Mouse (Mus musculus) liver, embryonic 14.5 days (tissue): ENCODE results near the gene Cacng1. TPM values are rescaled to one million over a fixed set of nuclear protein-coding genes. Genes with fewer than 3 reads are reported as not detected.

Experiments used
- ATAC-seq: fragments of 200-750 bp; cut with Nextera tagmentation; 2 replicates; pipeline ENCODE4 v1.8.0; 2017; ENCODE audit warnings: moderate number of reproducible peaks, mild to moderate bottlenecking, moderate library complexity; ENCODE audit not compliant: insufficient read depth
- DNase-seq, 3 experiments: peaks; one replicate each; pipeline ENCODE4 v3.0.0-alpha.2; 2012 to 2013; ENCODE audit warnings: low read depth in 3 of 3, low spot score in 3 of 3
- H3K27ac ChIP-seq: fragments of 300-500 bp; sonication (generic); 2 replicates; pipeline ENCODE4 v1.5.1; 2014; ENCODE audit warnings: moderate library complexity, mild to moderate bottlenecking, control low read depth, inconsistent platforms
- H3K27me3 ChIP-seq: fragments of 300-500 bp; sonication (generic); 2 replicates; pipeline ENCODE4 v1.6.1; 2014; ENCODE audit warnings: mild to moderate bottlenecking, low read length, moderate library complexity; ENCODE audit not compliant: control insufficient read depth, insufficient read depth
- H3K36me3 ChIP-seq: fragments of 300-500 bp; sonication (generic); replicated peaks from 2 replicates; pipeline ENCODE4 v1.6.1; 2014; ENCODE audit warnings: low read depth; ENCODE audit not compliant: control insufficient read depth, insufficient read depth
- H3K4me1 ChIP-seq, 2 experiments: fragments of 200-500 bp in 1 of 2; fragments of 300-500 bp in 1 of 2; sonication (generic) in 1 of 2; replicated peaks; 2 replicates each; pipeline ENCODE4 v1.6.1; 2012 to 2014; ENCODE audit warnings: antibody characterized with exemption in 1 of 2, inconsistent platforms in 1 of 2, low read length in 1 of 2; ENCODE audit not compliant: control insufficient read depth in 2 of 2, insufficient read depth in 2 of 2
- H3K4me2 ChIP-seq: fragments of 300-500 bp; sonication (generic); 2 replicates; pipeline ENCODE4 v1.6.1; 2014; ENCODE audit warnings: low read depth, mild to moderate bottlenecking, control low read depth, moderate library complexity
- H3K4me3 ChIP-seq, 2 experiments: fragments of 200-500 bp in 1 of 2; fragments of 300-500 bp in 1 of 2; sonication (generic) in 1 of 2; 2 replicates each; pipeline ENCODE4 v1.5.1; 2012 to 2014; ENCODE audit warnings: low read depth in 2 of 2, low read length in 2 of 2, mild to moderate bottlenecking in 2 of 2, control low read depth in 1 of 2, inconsistent platforms in 1 of 2, moderate library complexity in 1 of 2; ENCODE audit not compliant: insufficient read depth in 1 of 2
- H3K9ac ChIP-seq: fragments of 300-500 bp; sonication (generic); replicated peaks from 2 replicates; pipeline ENCODE4 v1.6.1; 2014; ENCODE audit warnings: mild to moderate bottlenecking, control low read depth, moderate library complexity
- H3K9me3 ChIP-seq: fragments of 300-500 bp; sonication (generic); 2 replicates; pipeline ENCODE4 v1.6.1; 2016; ENCODE audit warnings: low read length, mixed read lengths; ENCODE audit not compliant: control insufficient read depth
- CTCF ChIP-seq: IDR thresholded peaks from 2 replicates; pipeline ENCODE4 v1.5.1; 2016; ENCODE audit warnings: antibody characterized with exemption, low read depth, control low read depth
- EP300 ChIP-seq: IDR thresholded peaks from 2 replicates; pipeline ENCODE4 v1.6.1; 2016; ENCODE audit warnings: antibody characterized with exemption, low read depth
- WGBS: fragments of 180-500 bp; shearing (Covaris S2); extraction: QIAGEN DNeasy Blood & Tissue Kit; methylation state at CpG from one replicate; pipeline ENCODE4 v1.1.7; 2014; ENCODE audit not compliant: insufficient replicate concordance; 5-methylcytosine and 5-hydroxymethylcytosine counted together
- polyA plus RNA-seq, 2 experiments: library from polyadenylated mRNA; depleted of rRNA in 1 of 2; stranded (reverse) in 1 of 2; unstranded in 1 of 2; fragments of >200 nt; fragmentation: Nextera tagmentation in 1 of 2; extraction: Ambion mirVana in 1 of 2; gene quantifications; 2 replicates each; pipeline versions ENCODE4 v1.2.1 to v1.2.3; 2012 to 2014

Cacng1 gene
- polyA plus RNA-seq, 2 experiments = not detected

DNA sequence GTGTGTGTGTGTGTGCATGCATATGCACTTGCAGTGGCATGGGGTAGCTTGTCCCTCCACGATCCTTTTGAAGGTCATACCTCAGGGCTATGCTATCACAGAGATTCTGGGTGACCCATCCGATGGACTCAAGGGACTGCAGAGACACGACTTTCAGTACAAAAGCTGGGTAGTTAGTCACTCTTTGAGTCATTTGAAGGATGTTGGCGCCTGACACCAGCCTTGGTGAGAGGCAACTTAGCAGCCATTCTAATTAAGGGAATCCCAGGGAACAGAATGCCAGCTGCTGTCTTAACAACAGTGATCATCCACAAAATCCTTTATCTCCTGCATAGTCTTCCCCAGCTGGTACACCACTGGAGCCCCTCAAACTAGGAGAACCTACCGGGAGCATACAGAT is 32.8 kb upstream of the Cacng1 start:
- TF ChIP-seq EP300 = no peak
- H3K27me3 ChIP-seq = no peaks in the 10 kb centered on the region
- 61% methylated on average over 5 of the region's 5 CpGs for WGBS

DNA sequence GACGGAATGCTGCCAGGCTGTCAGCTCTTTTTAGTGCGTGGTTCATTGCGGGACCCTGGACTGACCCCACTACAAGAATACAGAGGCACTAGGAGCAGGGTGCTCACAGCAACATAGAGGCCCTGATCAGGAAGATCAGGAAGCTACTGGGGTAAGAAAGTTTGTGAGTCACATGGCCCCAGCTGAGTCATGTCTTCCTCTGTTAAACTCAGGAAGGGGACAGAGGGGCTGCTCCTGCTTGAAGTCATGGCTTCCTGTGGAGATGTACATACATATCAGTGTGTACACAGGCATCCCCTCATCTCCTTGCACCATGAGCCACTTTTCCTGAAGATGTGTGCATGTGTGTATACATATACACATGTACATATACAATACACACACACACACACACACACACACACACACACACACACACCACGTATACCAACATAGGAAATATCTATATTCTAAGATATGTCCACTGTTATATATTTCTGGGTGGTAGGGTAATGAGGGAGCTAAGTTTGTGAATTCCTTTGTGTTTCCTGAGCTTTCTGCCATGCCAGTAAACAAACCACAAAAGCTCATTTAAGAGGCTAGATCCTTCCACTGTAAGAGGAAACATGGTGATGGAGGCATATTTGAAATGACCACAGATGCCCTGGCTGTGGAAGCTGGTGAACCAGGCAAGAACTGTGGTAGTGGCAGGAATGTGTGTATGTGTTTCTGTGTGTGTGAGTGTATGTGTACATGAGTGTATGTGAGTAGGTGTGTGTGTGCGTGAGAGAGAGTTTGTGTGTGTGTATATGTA is 32.1 kb upstream of the Cacng1 start:
- H3K9me3 ChIP-seq = no peaks in the 10 kb centered on the region
- H3K27ac ChIP-seq = no peak overlapping the region
- WGBS = 59% methylated on average over 5 of the region's 5 CpGs
- TF ChIP-seq CTCF (no peak), EP300 (no peak)
- no peaks in the 10 kb centered on the region for H3K36me3 ChIP-seq
- no peak overlapping the region for H3K4me2 ChIP-seq
- DNase-seq = no peak
- no peaks in the 10 kb centered on the region for H3K4me1 ChIP-seq
- H3K27me3 ChIP-seq = no peaks in the 10 kb centered on the region
- no peak overlapping the region for H3K4me3 ChIP-seq
- H3K9ac ChIP-seq = no peak overlapping the region
- no peak for ATAC-seq

More for the DNA sequence above, 32.8 kb upstream of the Cacng1 start:
- Histone ChIP-seq H3K4me1 (no peaks in the 10 kb centered on the region), H3K27ac (no peak overlapping the region), H3K4me2 (no peak overlapping the region), H3K36me3 (no peaks in the 10 kb centered on the region), H3K4me3 (no peak overlapping the region), H3K9me3 (no peaks in the 10 kb centered on the region), H3K9ac (no peak overlapping the region)
- ATAC-seq (no peak), DNase-seq (no peak)

DNA sequence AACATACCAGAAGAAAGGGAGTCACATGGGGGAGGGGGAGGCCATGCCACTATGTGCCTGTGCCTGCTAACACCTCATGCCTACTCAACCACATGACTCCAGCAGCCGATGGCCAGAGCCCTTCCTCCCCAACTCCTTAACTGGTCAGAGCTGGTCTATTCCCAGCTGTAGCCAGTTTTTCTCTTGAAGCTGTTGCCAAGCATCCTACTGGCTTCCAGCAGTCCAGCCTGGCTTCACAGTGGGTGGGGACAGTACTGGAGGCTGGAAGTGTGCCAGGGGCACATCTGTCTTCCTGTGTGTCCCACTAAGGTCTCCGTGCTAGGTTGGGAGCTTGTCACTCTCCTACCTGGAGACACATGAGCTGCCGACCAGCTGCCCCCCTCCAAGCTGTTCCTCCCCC is 26.8 kb upstream of the Cacng1 start:
- ATAC-seq (no peak), DNase-seq (no peak)
- TF ChIP-seq CTCF = no peak
- no peak for TF ChIP-seq EP300
- Histone ChIP-seq H3K36me3 (no peaks in the 10 kb centered on the region), H3K4me1 (no peaks in the 10 kb centered on the region), H3K4me3 (no peak overlapping the region), H3K4me2 (no peak overlapping the region), H3K9me3 (no peaks in the 10 kb centered on the region), H3K27ac (no peak overlapping the region), H3K9ac (no peak overlapping the region), H3K27me3 (no peaks in the 10 kb centered on the region)
- 59% methylated on average over 3 of the region's 3 CpGs for WGBS

DNA sequence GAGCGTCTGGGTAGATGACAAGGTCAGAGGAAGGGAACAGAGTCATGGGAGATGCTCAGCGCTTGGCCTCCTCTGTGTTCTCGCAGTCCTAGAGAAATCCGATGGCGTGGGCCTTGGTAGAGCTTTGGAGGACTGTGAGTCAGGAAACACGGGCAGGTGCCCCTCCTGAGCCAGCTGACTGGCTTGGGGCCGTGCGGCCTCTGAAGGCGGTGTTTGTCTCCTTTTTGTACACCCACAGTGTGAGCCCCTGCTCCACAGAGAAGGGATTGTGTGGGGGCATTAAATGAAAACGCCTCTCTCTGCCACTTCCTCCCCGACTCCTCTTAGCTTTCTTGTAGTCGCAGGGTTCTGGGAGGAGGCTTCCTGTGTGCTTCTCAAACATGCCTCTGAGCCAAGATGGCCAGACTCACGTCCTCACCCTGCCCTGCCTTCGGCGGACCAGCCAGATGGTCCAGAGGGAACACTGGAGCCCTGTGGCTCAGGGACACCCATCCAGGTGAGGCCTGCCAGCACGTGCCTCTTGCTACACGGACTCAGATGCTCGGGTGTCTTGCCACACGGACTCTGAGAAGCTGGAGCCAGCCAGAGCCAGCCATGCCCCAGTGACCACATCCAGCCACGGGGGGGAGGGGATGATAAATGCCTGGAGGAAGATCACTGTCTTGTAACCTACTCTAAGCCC is 22.2 kb upstream of the Cacng1 start:
- DNase-seq (no peak), ATAC-seq (no peak)
- no peak overlapping the region for H3K4me2 ChIP-seq
- H3K27me3 ChIP-seq = no peaks in the 10 kb centered on the region
- TF ChIP-seq CTCF (no peak), EP300 (no peak)
- no peaks in the 10 kb centered on the region for H3K4me1 ChIP-seq
- 61% methylated on average over 20 of the region's 20 CpGs for WGBS
- H3K4me3 ChIP-seq = no peak overlapping the region
- H3K36me3 ChIP-seq = no peaks in the 10 kb centered on the region
- no peak overlapping the region for H3K27ac ChIP-seq
- H3K9ac ChIP-seq = no peak overlapping the region
- H3K9me3 ChIP-seq = no peaks in the 10 kb centered on the region

DNA sequence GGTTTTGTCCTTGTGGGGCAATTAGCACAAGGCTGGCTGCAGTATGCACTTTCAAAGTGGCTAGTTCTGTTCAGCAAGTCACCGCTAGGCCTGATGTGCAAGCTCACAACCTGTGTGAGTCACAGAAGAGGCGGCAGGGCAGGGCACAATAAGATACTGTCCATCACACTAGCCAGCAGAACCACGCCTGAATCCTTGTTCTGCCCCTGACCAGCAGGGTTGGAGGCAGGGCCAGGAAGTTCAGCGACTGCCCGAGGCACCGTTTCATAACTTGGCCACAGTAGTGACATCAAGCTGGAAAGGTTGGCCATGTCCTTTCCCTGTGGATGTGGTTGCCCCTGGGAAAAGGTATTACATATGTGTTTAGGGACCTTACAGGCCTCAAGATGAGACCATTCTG is 21.6 kb upstream of the Cacng1 start:
- Histone ChIP-seq H3K27ac (no peak overlapping the region), H3K4me3 (no peak overlapping the region), H3K27me3 (no peaks in the 10 kb centered on the region), H3K4me1 (no peaks in the 10 kb centered on the region), H3K9me3 (no peaks in the 10 kb centered on the region), H3K4me2 (no peak overlapping the region), H3K9ac (no peak overlapping the region), H3K36me3 (no peaks in the 10 kb centered on the region)
- WGBS = 65% methylated on average over 6 of the region's 6 CpGs
- DNase-seq (no peak), ATAC-seq (no peak)
- no peak for TF ChIP-seq EP300
- TF ChIP-seq CTCF = no peak
